Mouse (Mus musculus) retina, embryonic 14.5 days (tissue): ENCODE measurements at regions not wholly inside any gene's neighbourhood (a gene's known extent, or its start where the extent isn't known, plus 50 kb on each side); places are given as distances from the start of the nearest gene placed in this dataset.

Experiments used
- DNase-seq: peaks from one replicate; pipeline ENCODE4 v3.0.0-alpha.2; 2015; ENCODE audit warnings: low spot score

DNA sequence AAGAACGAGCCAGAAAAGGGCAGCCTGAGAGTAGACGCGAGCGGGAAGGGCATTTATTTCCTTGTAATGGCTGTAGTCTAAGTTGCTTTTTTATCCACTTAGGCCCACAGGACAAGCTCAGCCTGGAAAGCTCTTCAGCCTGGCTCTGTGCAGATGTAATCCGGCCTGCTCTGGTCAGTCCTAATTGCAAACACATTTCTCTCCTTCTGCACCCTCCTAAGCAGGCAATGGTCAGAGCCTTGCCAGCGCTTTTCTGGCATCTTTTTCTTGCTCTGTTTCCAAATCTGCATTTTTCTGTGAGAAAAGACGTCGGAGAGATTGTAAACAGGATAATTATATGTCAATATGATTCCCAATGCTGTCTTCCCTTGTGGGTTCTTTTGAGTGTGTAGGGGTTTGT is 224.3 kb upstream of the Tank start:
- DNase-seq: no peak

DNA sequence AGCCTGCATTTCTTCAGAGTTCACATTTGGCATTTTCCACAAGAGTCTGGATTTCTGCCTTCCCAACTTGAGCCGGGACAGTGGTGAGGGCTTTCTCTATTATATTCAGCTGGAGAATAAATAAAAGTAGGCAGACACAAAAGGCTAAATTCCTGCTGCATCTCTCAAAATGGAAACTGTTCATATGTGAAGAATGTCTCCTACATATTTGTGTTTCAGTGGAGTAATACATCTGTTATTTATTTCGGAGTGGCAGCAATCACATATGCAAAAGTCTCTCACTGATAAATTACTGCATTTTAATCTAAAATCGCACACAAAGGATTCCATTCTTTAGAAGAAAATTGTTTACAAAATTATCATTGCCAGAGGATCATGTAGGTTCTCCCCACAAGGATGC is 230.9 kb upstream of the Tank start:
- no peak for DNase-seq

DNA sequence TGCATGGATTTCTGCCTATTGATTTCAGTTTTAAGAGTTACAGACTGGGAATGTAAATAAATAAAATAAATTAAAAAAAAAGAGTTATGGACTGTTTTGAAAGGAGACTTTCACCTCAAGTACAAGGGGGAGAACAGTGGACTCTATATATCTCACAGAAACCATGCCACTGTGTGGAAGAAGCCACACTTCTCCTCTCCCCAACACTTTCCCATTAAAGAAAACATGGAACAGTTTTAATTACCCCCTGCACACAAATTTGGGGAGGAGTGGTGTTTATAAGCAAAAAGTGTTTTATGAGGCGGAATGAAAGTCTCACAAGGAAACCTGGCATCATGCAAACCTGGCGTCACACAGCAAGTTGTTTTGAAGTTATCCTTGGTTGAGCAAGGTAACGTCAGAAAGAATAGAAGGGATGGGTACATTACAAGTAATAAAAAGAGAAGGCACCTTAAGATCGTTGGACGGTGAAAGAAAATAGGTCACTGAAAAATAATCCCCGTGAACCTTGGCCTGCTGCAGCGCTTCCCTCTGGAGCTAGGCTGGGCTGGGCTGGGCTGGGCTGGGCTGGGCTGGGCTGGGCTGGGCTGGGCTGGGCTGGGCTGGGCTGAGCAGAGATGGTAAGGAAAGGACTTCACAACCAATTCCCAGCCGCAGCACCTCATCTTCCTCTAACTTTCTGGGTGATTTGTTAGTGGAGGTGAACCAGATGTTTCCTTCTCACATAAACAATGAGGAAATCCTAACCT is 232.2 kb upstream of the Tank start:
- DNase-seq: no peak

GRCm38 (mm10) chr2:61345311-61345710 is 233.1 kb upstream of the Tank start:
- no peak for DNase-seq

GRCm38 (mm10) chr2:61344556-61345131 is 233.7 kb upstream of the Tank start:
- no peak for DNase-seq

DNA sequence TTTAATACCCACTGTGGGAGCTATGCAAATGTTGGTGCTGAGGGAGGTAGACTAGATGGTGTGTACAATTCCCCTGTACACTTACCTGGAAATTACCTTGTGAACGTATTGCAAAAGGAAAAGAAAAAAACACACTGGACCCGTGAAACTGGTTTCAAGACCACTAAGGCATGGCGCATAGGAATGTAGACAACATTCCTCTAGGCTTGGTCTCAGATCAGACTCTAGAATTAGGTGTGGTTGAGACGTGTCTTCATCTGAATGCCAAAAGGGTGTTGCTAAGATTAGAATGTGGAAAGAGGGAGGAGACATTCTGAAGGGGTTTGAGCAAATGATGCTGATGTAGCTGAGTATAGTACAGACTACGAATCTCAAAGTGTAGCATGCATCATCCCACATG is 237.1 kb upstream of the Tank start:
- DNase-seq: no peak

- no peak for DNase-seq
These were observed 259.2 kb upstream of the Tank start for GRCm38 (mm10) chr2:61319226-61319625.

DNA sequence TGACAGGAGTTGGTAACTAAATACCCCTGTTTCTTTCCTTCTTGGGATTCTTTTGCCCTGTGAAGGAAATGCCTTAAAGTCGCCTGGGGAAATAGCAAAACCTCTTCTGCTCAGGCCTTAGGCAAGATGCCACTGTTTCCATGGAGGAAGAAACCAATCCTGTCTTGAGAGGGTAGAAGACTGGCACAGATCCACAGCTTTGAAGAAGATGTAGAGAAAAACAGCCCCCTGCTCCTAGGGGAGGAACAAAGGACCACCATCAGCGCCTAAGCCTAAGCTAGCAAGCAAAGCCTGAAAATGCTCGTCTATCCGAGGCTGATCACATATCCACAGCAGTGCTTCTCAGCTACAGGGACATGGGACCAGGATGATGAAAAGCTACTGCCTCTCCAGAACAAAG is 268.0 kb upstream of the Tank start:
- no peak for DNase-seq

GRCm38 (mm10) chr2:61309219-61309618 is 269.2 kb upstream of the Tank start:
- no peak for DNase-seq

DNA sequence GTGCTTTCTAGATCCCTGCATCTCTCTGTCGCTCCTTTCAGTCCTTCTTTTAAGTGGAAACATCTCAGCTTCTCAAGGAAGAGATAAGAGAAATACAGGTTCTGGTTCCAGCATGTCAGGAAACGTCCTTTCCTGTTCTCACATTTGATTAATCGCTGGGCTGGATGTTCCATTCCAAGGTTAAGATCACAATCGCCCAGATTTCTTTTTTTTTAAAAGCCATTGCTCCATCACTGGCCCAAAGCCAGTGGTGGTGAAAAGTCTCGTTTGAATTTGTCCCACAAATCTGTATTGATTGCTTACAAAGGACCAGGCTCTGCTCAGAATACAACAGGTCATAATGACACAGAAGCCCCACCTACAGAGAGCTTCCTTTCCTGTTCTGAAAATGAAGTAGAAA is 281.2 kb upstream of the Tank start:
- no peak for DNase-seq

- DNase-seq: no peak
These were observed 281.8 kb upstream of the Tank start for GRCm38 (mm10) chr2:61296606-61297005.

- DNase-seq: no peak
These were observed 283.0 kb upstream of the Tank start for GRCm38 (mm10) chr2:61295261-61295964.

GRCm38 (mm10) chr2:61288246-61288645 is 290.1 kb upstream of the Tank start:
- DNase-seq: no peak

DNA sequence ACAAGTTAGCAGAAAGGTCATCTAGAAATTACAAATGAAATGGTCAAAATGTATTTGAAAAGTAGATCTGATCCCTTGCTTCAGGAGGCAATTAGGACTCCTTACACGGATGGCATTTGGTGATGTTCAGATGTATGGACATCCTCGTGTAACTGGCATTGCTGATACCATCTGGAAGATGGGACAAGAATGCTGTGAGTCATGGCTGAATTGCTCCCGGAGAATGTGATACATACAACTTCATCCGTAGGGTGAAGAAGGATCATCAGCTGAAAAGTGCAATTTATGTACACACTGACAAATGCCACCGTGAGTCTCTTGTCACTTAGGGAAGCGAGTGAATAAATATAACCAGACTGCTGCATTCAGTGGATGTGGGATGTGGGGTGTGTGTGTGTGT is 293.7 kb upstream of the Tank start:
- DNase-seq: no peak

GRCm38 (mm10) chr2:61283829-61284601 is 294.4 kb upstream of the Tank start:
- DNase-seq: no peak

- no peak for DNase-seq
These were observed 305.7 kb upstream of the Tank start for GRCm38 (mm10) chr2:61272721-61273120.

- DNase-seq: no peak
These were observed 304.7 kb upstream of the Rbms1 start for GRCm38 (mm10) chr2:61267706-61268105.

- DNase-seq: peak; percentile 74
These were observed 287.2 kb upstream of the Rbms1 start for GRCm38 (mm10) chr2:61250068-61250800.

DNA sequence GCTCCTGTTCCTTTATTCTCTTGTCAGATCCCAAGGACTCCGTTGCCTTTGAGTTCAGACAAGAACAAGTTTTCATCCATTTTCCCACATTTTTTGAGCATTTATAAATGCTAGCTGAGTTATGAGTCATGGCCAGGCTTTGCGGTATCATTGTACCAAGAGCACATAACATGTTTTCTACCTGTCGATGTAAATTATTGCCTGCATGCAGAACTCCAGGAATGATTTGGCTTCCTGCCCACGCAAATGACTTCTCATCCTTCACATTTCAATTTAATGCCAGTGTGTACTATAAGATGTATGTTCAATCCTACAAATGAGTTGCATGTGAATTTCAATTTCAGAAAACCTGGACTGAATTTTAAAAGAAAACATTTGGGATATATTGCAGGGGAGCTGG is 285.0 kb upstream of the Rbms1 start:
- DNase-seq: no peak

GRCm38 (mm10) chr2:61247336-61247735 is 284.3 kb upstream of the Rbms1 start:
- no peak for DNase-seq

DNA sequence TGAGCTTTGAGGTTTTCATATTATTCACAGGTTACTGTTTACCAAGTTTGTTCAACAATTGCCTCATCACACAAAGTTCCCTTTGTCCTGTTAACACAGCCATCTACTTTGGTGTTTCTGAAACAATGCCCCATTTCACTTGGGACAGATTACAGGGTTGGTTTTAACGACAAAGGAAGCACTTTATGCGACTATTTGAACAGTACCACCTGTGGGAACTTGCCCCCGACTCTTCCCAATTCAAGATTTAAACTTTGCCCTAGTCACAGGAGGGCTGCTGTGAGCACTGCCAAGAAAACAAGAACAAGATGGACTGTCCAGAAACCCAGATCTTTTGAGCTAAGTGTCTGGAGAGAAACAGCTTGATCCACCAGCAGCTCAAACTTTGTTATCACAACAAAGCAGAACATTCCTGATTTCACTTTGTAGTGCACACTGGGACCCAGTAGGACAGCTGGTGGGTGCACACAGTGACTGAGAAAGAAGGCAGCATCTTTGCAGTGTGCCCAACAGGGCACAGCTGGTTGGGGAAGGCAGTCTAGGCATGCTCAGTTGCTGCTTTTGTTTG is 283.8 kb upstream of the Rbms1 start:
- no peak for DNase-seq

DNA sequence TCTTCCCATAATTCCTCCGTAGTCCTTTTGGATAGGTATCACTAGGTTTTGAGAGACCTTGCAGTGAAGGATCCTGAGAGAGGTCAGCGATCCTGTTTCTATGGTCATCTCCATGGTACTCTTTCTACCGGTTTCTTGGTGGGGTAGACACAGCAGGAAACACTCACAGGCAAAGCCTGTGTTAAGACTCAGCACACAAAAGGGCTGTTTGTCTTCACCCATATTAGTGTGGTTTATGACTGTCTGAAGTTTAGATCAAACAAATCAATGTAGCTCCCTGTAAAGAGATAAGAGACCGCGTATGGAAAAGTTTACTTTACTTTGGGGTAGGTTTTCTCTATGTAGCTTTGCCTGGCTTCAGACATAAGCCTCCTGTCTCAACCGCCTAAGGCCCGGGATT is 282.5 kb upstream of the Rbms1 start:
- DNase-seq: no peak
